In genomic region chr7:118304338-118304737, GRCm38 (mm10) we compare ENCODE assay signal across 18 mouse cellular contexts.
DNase-seq lines count a peak whose midpoint lies in the region; ATAC-seq and TF ChIP-seq lines count a peak whose summit lies in the region.
"Had no signal": no experiment of that assay in that cellular context is flagged by ENCODE, and none has a peak within 500 bp of the region (broad histone marks: within the 10 kb centered on the region; RNA-seq: fewer than 3 reads in every experiment).

No protein-coding gene starts in this region.

- no peak for TF ChIP-seq CTCF in lung, postnatal 0 days (IDR thresholded peaks at IDR 0.05)

- no peaks in the 10 kb centered on the region for H3K4me1 ChIP-seq in lung, postnatal 0 days (ENCODE audit: insufficient read depth, low read depth, low read length)
- H3K4me1 ChIP-seq in hindbrain, embryonic 12.5 days, result peaks cover 6% of the 10 kb centered on the region
- H3K4me1 ChIP-seq: embryonic facial prominence, embryonic 12.5 days; heart, embryonic 10.5 days; heart, embryonic 13.5 days; hindbrain, embryonic 13.5 days; intestine, embryonic 15.5 days had no signal

- H3K27me3 ChIP-seq in lung, postnatal 0 days (replicated peaks; ENCODE audit: insufficient read depth, low read length), result no peaks in the 10 kb centered on the region
- no peaks in the 10 kb centered on the region for H3K27me3 ChIP-seq in hindbrain, embryonic 12.5 days
- H3K27me3 ChIP-seq: CH12.LX; embryonic facial prominence, embryonic 12.5 days; embryonic facial prominence, embryonic 15.5 days; intestine, embryonic 15.5 days had no signal

- H3K36me3 ChIP-seq in lung, postnatal 0 days (ENCODE audit: insufficient read depth, low read length), result no peaks in the 10 kb centered on the region
- H3K36me3 ChIP-seq in hindbrain, embryonic 12.5 days, result no peaks in the 10 kb centered on the region
- H3K36me3 ChIP-seq: embryonic facial prominence, embryonic 12.5 days; embryonic facial prominence, embryonic 15.5 days; G1E; heart, embryonic 10.5 days; heart, embryonic 13.5 days; hindbrain, embryonic 13.5 days; intestine, embryonic 15.5 days had no signal

- H3K27ac ChIP-seq in lung, postnatal 0 days (ENCODE audit: low read length), result 0 out of 2 replicates have a peak overlapping the region, but pooled peaks have one; percentile 0
- H3K27ac ChIP-seq in hindbrain, embryonic 12.5 days, result no peak overlapping the region
- H3K27ac ChIP-seq: embryonic facial prominence, embryonic 12.5 days; embryonic facial prominence, embryonic 15.5 days; heart, adult 2 months; heart, embryonic 10.5 days; heart, embryonic 13.5 days; hindbrain, embryonic 13.5 days; intestine, embryonic 15.5 days had no signal

- H3K9ac ChIP-seq in lung, postnatal 0 days (replicated peaks; ENCODE audit: low read depth), result no peak overlapping the region
- no peak overlapping the region for H3K9ac ChIP-seq in hindbrain, embryonic 12.5 days
- H3K9ac ChIP-seq: embryonic facial prominence, embryonic 12.5 days; embryonic facial prominence, embryonic 15.5 days; forebrain, postnatal 0 days; hindbrain, embryonic 13.5 days; intestine, embryonic 15.5 days had no signal

- no peaks in the 10 kb centered on the region for H3K9me3 ChIP-seq in lung, postnatal 0 days (ENCODE audit: low read length)
- H3K9me3 ChIP-seq in hindbrain, embryonic 12.5 days (replicated peaks), result no peaks in the 10 kb centered on the region
- H3K9me3 ChIP-seq: embryonic facial prominence, embryonic 12.5 days; embryonic facial prominence, embryonic 15.5 days; G1E; heart, embryonic 10.5 days; heart, embryonic 13.5 days; hindbrain, embryonic 13.5 days; intestine, embryonic 15.5 days had no signal

- DNase-seq in gastrocnemius, adult 18-20 months (ENCODE audit: low spot score), result peak; percentile 38
- no peak for DNase-seq in gastrocnemius, postnatal 25 days
- DNase-seq in lung, postnatal 0 days (ENCODE audit: low spot score), result peak; percentile 52
- no peak for DNase-seq in lung, postnatal 14 days
- DNase-seq in adipocyte (ENCODE audit: low spot score), result peak; percentile 75
- no peak for DNase-seq in thymus, postnatal 10 days (ENCODE audit: low spot score in 2 of 2)

- no peak overlapping the region for H3K4me2 ChIP-seq in lung, postnatal 0 days (replicated peaks; ENCODE audit: low read depth, low read length)
- H3K4me2 ChIP-seq in hindbrain, embryonic 12.5 days (replicated peaks), result no peak overlapping the region
- H3K4me2 ChIP-seq: embryonic facial prominence, embryonic 12.5 days; embryonic facial prominence, embryonic 15.5 days; hindbrain, embryonic 13.5 days; intestine, embryonic 15.5 days had no signal

- H3K4me3 ChIP-seq in lung, postnatal 0 days (ENCODE audit: low read depth, low read length), result no peak overlapping the region
- no peak overlapping the region for H3K4me3 ChIP-seq in hindbrain, embryonic 12.5 days
- H3K4me3 ChIP-seq: embryonic facial prominence, embryonic 12.5 days; embryonic facial prominence, embryonic 15.5 days; heart, adult 2 months; heart, embryonic 10.5 days; heart, embryonic 13.5 days; hindbrain, embryonic 13.5 days; intestine, embryonic 15.5 days had no signal

- no peak for TF ChIP-seq EP300 in lung, postnatal 0 days (IDR thresholded peaks at IDR 0.05)

- no peak; the same call in 1 of the 2 replicates for ATAC-seq in lung, postnatal 0 days
- peak; percentile 21; the same call in 1 of the 2 replicates for ATAC-seq in megakaryocyte progenitor cell, adult 5-6 weeks (replicated peaks; ENCODE audit: poor library complexity)
- no peak for ATAC-seq in hindbrain, embryonic 12.5 days (ENCODE audit: low FRiP score)

- WGBS in lung, postnatal 0 days, result 39% methylated on average over 2 of the region's 2 CpGs
- WGBS in hindbrain, embryonic 12.5 days, result 69% methylated on average over 2 of the region's 2 CpGs

Comparison
In these comparisons a context has a peak if more than half of its experiments do, and no peak if none do; other contexts are left out.
1. DNase-seq: peak in gastrocnemius, adult 18-20 months (single experiment), lung, postnatal 0 days (single experiment) and adipocyte (single experiment); none in gastrocnemius, postnatal 25 days (single experiment), lung, postnatal 14 days (single experiment) and thymus, postnatal 10 days (0 of 2).